Mouse (Mus musculus): Measurements from ENCODE around the gene Sf3a1. TPM values are rescaled to one million over a fixed set of nuclear protein-coding genes. Genes with fewer than 3 reads are reported as not detected.

Sf3a1 gene
- polyA plus RNA-seq, 1 experiment from 2014 or later, result 101 TPM

- Histone ChIP-seq H3K27ac (no peak overlapping the region), H3K27me3 (ENCODE audit: low read depth, poor library complexity, severe bottlenecking) (no peaks in the 10 kb centered on the region), H3K4me3 (no peak overlapping the region), H3K4me1 (0 out of 2 replicates have a peak, but pooled peaks cover 2% of the 10 kb centered on the region), H3K36me3 (peaks cover 56% of the 10 kb centered on the region), H3K9me3 (replicated peaks) (no peaks in the 10 kb centered on the region)
- WGBS, result 85% methylated on average over 6 of the region's 6 CpGs
- no peak for DNase-seq (ENCODE audit: low spot score)
Observed at GRCm38 (mm10) chr11:4146381-4146780, 13.8 kb upstream of the Sf3a1 start.

GRCm38 (mm10) chr11:4147098-4147497, 13.1 kb upstream of the Sf3a1 start:
- H3K27me3 ChIP-seq (ENCODE audit: low read depth, poor library complexity, severe bottlenecking), result no peaks in the 10 kb centered on the region
- H3K27ac ChIP-seq, result no peak overlapping the region
- WGBS, result 92% methylated on average over 10 of the region's 10 CpGs
- no peak for DNase-seq (ENCODE audit: low spot score)
- no peak overlapping the region for H3K4me3 ChIP-seq
- no peaks in the 10 kb centered on the region for H3K9me3 ChIP-seq (replicated peaks)
- 0 out of 2 replicates have a peak, but pooled peaks cover 2% of the 10 kb centered on the region for H3K4me1 ChIP-seq
- H3K36me3 ChIP-seq, result peaks cover 49% of the 10 kb centered on the region

GRCm38 (mm10) chr11:4148120-4148519, 12.0 kb upstream of the Sf3a1 start:
- H3K27ac ChIP-seq, result no peak overlapping the region
- 88% methylated on average over 5 of the region's 5 CpGs for WGBS
- H3K36me3 ChIP-seq, result peaks cover 39% of the 10 kb centered on the region
- H3K4me1 ChIP-seq, result 0 out of 2 replicates have a peak, but pooled peaks cover 2% of the 10 kb centered on the region
- no peak overlapping the region for H3K4me3 ChIP-seq
- H3K27me3 ChIP-seq (ENCODE audit: low read depth, poor library complexity, severe bottlenecking), result no peaks in the 10 kb centered on the region
- H3K9me3 ChIP-seq (replicated peaks), result no peaks in the 10 kb centered on the region
- DNase-seq (ENCODE audit: low spot score), result no peak

GRCm38 (mm10) chr11:4148536-4149156, 11.5 kb upstream of the Sf3a1 start:
- Histone ChIP-seq H3K27me3 (ENCODE audit: low read depth, poor library complexity, severe bottlenecking) (no peaks in the 10 kb centered on the region), H3K27ac (no peak overlapping the region), H3K9me3 (replicated peaks) (no peaks in the 10 kb centered on the region), H3K36me3 (peaks cover 33% of the 10 kb centered on the region), H3K4me1 (0 out of 2 replicates have a peak, but pooled peaks cover 2% of the 10 kb centered on the region), H3K4me3 (no peak overlapping the region)
- WGBS, result 85% methylated on average over 9 of the region's 9 CpGs
- no peak for DNase-seq (ENCODE audit: low spot score)

GRCm38 (mm10) chr11:4149886-4150285, 10.3 kb upstream of the Sf3a1 start:
- 93% methylated on average over 6 of the region's 6 CpGs for WGBS
- Histone ChIP-seq H3K9me3 (replicated peaks) (no peaks in the 10 kb centered on the region), H3K4me1 (0 out of 2 replicates have a peak, but pooled peaks cover 2% of the 10 kb centered on the region), H3K4me3 (no peak overlapping the region), H3K36me3 (peaks cover 24% of the 10 kb centered on the region), H3K27ac (no peak overlapping the region), H3K27me3 (ENCODE audit: low read depth, poor library complexity, severe bottlenecking) (no peaks in the 10 kb centered on the region)
- no peak for DNase-seq (ENCODE audit: low spot score)

- no peak overlapping the region for H3K4me3 ChIP-seq
- no peak overlapping the region for H3K27ac ChIP-seq
- H3K36me3 ChIP-seq, result peaks cover 16% of the 10 kb centered on the region; the same call in 1 of the 2 replicates
- no peaks in the 10 kb centered on the region for H3K27me3 ChIP-seq (ENCODE audit: low read depth, poor library complexity, severe bottlenecking)
- no peaks in the 10 kb centered on the region for H3K9me3 ChIP-seq (replicated peaks)
- WGBS, result 93% methylated on average over 7 of the region's 7 CpGs
- DNase-seq (ENCODE audit: low spot score), result no peak
- H3K4me1 ChIP-seq, result 0 out of 2 replicates have a peak, but pooled peaks cover 3% of the 10 kb centered on the region
Observed at GRCm38 (mm10) chr11:4153694-4154093, 6.5 kb upstream of the Sf3a1 start.

- Histone ChIP-seq H3K4me3 (no peak overlapping the region), H3K27me3 (ENCODE audit: low read depth, poor library complexity, severe bottlenecking) (no peaks in the 10 kb centered on the region), H3K9me3 (replicated peaks) (no peaks in the 10 kb centered on the region), H3K4me1 (peaks cover 15% of the 10 kb centered on the region), H3K36me3 (peaks cover 7% of the 10 kb centered on the region; the same call in 1 of the 2 replicates), H3K27ac (no peak overlapping the region)
- WGBS, result 77% methylated on average over 5 of the region's 5 CpGs
- no peak for DNase-seq (ENCODE audit: low spot score)
Observed at GRCm38 (mm10) chr11:4155641-4156040, 4.5 kb upstream of the Sf3a1 start.

- no peak for DNase-seq (ENCODE audit: low spot score)
- Histone ChIP-seq H3K27me3 (ENCODE audit: low read depth, poor library complexity, severe bottlenecking) (no peaks in the 10 kb centered on the region), H3K36me3 (peaks cover 33% of the 10 kb centered on the region), H3K27ac (no peak overlapping the region), H3K9me3 (replicated peaks) (no peaks in the 10 kb centered on the region), H3K4me1 (peaks cover 29% of the 10 kb centered on the region), H3K4me3 (no peak overlapping the region)
- WGBS, result 98% methylated on average over 3 of the region's 3 CpGs
Observed at GRCm38 (mm10) chr11:4158676-4159075, 1.5 kb upstream of the Sf3a1 start.

GRCm38 (mm10) chr11:4160758-4161480, 769 bp downstream of the Sf3a1 start:
- Histone ChIP-seq H3K27me3 (ENCODE audit: low read depth, poor library complexity, severe bottlenecking) (no peaks in the 10 kb centered on the region), H3K4me1 (peaks cover 39% of the 10 kb centered on the region), H3K36me3 (peaks cover 48% of the 10 kb centered on the region), H3K9me3 (replicated peaks) (no peaks in the 10 kb centered on the region), H3K27ac (peak overlapping the region; percentile 95), H3K4me3 (peak overlapping the region; percentile 85)
- DNase-seq (ENCODE audit: low spot score), result no peak
- 11% methylated on average over 15 of the region's 15 CpGs for WGBS

GRCm38 (mm10) chr11:4164701-4165100, 4.6 kb downstream of the Sf3a1 start:
- Histone ChIP-seq H3K36me3 (peaks cover 86% of the 10 kb centered on the region), H3K4me1 (peaks cover 27% of the 10 kb centered on the region), H3K27me3 (ENCODE audit: low read depth, poor library complexity, severe bottlenecking) (no peaks in the 10 kb centered on the region), H3K27ac (no peak overlapping the region), H3K9me3 (replicated peaks) (no peaks in the 10 kb centered on the region), H3K4me3 (no peak overlapping the region)
- WGBS, result 79% methylated on average over 2 of the region's 2 CpGs
- DNase-seq (ENCODE audit: low spot score), result no peak

- no peaks in the 10 kb centered on the region for H3K27me3 ChIP-seq (ENCODE audit: low read depth, poor library complexity, severe bottlenecking)
- no peak overlapping the region for H3K27ac ChIP-seq
- no peak overlapping the region for H3K4me3 ChIP-seq
- WGBS, result 87% methylated on average over 7 of the region's 7 CpGs
- peaks cover 17% of the 10 kb centered on the region for H3K4me1 ChIP-seq
- DNase-seq (ENCODE audit: low spot score), result no peak
- H3K36me3 ChIP-seq, result peaks cover 99% of the 10 kb centered on the region
- H3K9me3 ChIP-seq (replicated peaks), result no peaks in the 10 kb centered on the region
Observed at GRCm38 (mm10) chr11:4166467-4167090, 6.4 kb downstream of the Sf3a1 start.

- no peak for DNase-seq (ENCODE audit: low spot score)
- no peak overlapping the region for H3K27ac ChIP-seq
- no peaks in the 10 kb centered on the region for H3K27me3 ChIP-seq (ENCODE audit: low read depth, poor library complexity, severe bottlenecking)
- H3K36me3 ChIP-seq, result peaks cover 100% of the 10 kb centered on the region
- no peaks in the 10 kb centered on the region for H3K4me1 ChIP-seq
- H3K9me3 ChIP-seq (replicated peaks), result no peaks in the 10 kb centered on the region
- H3K4me3 ChIP-seq, result no peak overlapping the region
- 93% methylated on average over 5 of the region's 5 CpGs for WGBS
Observed at GRCm38 (mm10) chr11:4174586-4174985, 14.4 kb downstream of the Sf3a1 start.

GRCm38 (mm10) chr11:4177716-4178115, 17.6 kb downstream of the Sf3a1 start:
- WGBS, result 86% methylated on average over 4 of the region's 4 CpGs
- Histone ChIP-seq H3K36me3 (peaks cover 100% of the 10 kb centered on the region), H3K27ac (no peak overlapping the region), H3K4me1 (no peaks in the 10 kb centered on the region), H3K4me3 (no peak overlapping the region), H3K9me3 (replicated peaks) (no peaks in the 10 kb centered on the region), H3K27me3 (ENCODE audit: low read depth, poor library complexity, severe bottlenecking) (no peaks in the 10 kb centered on the region)
- DNase-seq (ENCODE audit: low spot score), result no peak

Measured in limb, embryonic 10.5 days (tissue).